Mouse (Mus musculus): Measurements from ENCODE around the gene Atp2b2.

DNA sequence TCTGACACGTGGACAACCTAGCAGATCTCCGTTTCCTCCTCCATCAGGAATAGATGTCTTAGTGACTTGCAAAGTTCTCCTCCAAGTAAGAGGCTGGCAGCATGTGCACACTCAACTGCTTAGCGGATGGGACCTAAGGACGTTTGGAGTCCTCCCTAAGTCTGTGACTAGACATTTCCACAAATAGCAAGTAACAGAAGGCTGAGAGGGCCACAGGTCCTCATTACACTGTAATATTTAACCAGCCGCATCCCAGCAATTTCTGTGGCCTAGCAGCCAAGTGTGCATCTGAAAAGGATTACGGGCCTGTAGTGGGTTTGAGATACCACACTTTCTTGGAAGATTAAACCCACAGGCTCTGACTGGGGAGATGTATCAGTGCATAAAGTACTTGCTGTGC is 30.4 kb downstream of the Atp2b2 start:
- TF ChIP-seq CTCF (IDR thresholded peaks at IDR 0.05 in 2 of 3, conservative IDR thresholded peaks at IDR 0.05 in 1 of 3; ENCODE audit: control insufficient read depth in 1 of 3, insufficient read depth in 1 of 3, low read depth in 2 of 3, low read length in 3 of 3, poor library complexity in 1 of 3, severe bottlenecking in 1 of 3) = no peak
- no peak for TF ChIP-seq GATA1 (IDR thresholded peaks at IDR 0.05; ENCODE audit: low read depth, low read length)
- TF ChIP-seq JUND (IDR thresholded peaks at IDR 0.05; ENCODE audit: low read depth, low read length) = no peak
- TF ChIP-seq KAT2A (conservative IDR thresholded peaks at IDR 0.05; ENCODE audit: low read depth, low read length) = no peak
- TF ChIP-seq EP300 (IDR thresholded peaks at IDR 0.05; ENCODE audit: low read depth in 1 of 2, low read length in 2 of 2) = no peak
- no peak for TF ChIP-seq NELFE (IDR thresholded peaks at IDR 0.05; ENCODE audit: low read depth, low read length)
- TF ChIP-seq CHD2 (IDR thresholded peaks at IDR 0.05; ENCODE audit: low read length) = no peak
- TF ChIP-seq RCOR1 (IDR thresholded peaks at IDR 0.05; ENCODE audit: low read depth, low read length) = no peak
- no peak for TF ChIP-seq POLR2A (IDR thresholded peaks at IDR 0.05; ENCODE audit: control insufficient read depth in 1 of 2, insufficient read depth in 1 of 2, low read depth in 1 of 2, low read length in 2 of 2, poor library complexity in 1 of 2)

Measured in MEL (cell line).